Mouse (Mus musculus) CH12.LX (cell line): ENCODE data around the gene Tspan17. TPM values are rescaled to one million over a fixed set of nuclear protein-coding genes. Genes with fewer than 3 reads are reported as not detected.

Experiments
- DNase-seq: peaks from one replicate; pipeline ENCODE4 v3.0.0-alpha.2; 2013; ENCODE audit errors: extremely low read depth
- H3K27ac ChIP-seq: 2 replicates; pipeline ENCODE4 v1.5.1; 2012; ENCODE audit warnings: low read depth, mild to moderate bottlenecking, control low read depth, moderate library complexity; ENCODE audit not compliant: insufficient read depth
- H3K27me3 ChIP-seq: replicated peaks from 2 replicates; pipeline ENCODE3; 2012; ENCODE audit warnings: inconsistent platforms
- H3K36me3 ChIP-seq, 2 experiments: replicated peaks in 1 of 2; 2 replicates each; pipeline versions ENCODE3 to v1.6.1; 2012; ENCODE audit warnings: inconsistent platforms in 1 of 2, low read length in 1 of 2, mild to moderate bottlenecking in 1 of 2, mixed read lengths in 1 of 2, moderate library complexity in 1 of 2; ENCODE audit not compliant: control insufficient read depth in 1 of 2, insufficient read depth in 1 of 2
- H3K4me1 ChIP-seq, 2 experiments: 2 replicates each; pipeline ENCODE4 v1.6.1; 2012; ENCODE audit warnings: inconsistent platforms in 1 of 2, moderate library complexity in 1 of 2; ENCODE audit not compliant: insufficient read depth in 2 of 2, control insufficient read depth in 1 of 2
- H3K4me2 ChIP-seq: 2 replicates; pipeline ENCODE4 v1.6.1; 2012; ENCODE audit warnings: low read depth, mild to moderate bottlenecking, control low read depth; ENCODE audit not compliant: poor library complexity, insufficient read depth, severe bottlenecking
- H3K4me3 ChIP-seq, 3 experiments: fragments of 150-350 bp in 1 of 3; sonication (generic) in 1 of 3; replicated peaks in 1 of 3; 2 replicates each; pipeline versions ENCODE3 to v1.5.1; 2011 to 2012; ENCODE audit warnings: low read depth in 2 of 3, low read length in 2 of 3, mild to moderate bottlenecking in 2 of 3, moderate library complexity in 2 of 3, control low read depth in 1 of 3, improper control_type of control experiment in 1 of 3, inconsistent platforms in 1 of 3, mixed read lengths in 1 of 3; ENCODE audit not compliant: poor library complexity in 1 of 3
- H3K79me2 ChIP-seq: replicated peaks from 2 replicates; pipeline ENCODE4 v1.6.1; 2012; ENCODE audit warnings: mild to moderate bottlenecking, moderate library complexity; ENCODE audit not compliant: control insufficient read depth, poor library complexity, insufficient read depth, severe bottlenecking; ENCODE audit errors: extremely low read depth
- H3K9ac ChIP-seq: 2 replicates; pipeline ENCODE4 v1.6.1; 2012; ENCODE audit warnings: low read depth, mild to moderate bottlenecking, control low read depth, moderate library complexity; ENCODE audit not compliant: insufficient read depth
- H3K9me3 ChIP-seq: replicated peaks from 2 replicates; pipeline ENCODE3; 2012; ENCODE audit warnings: low read length, inconsistent platforms, mixed read lengths
- BHLHE40 ChIP-seq: IDR thresholded peaks from 2 replicates; pipeline ENCODE4 v1.6.1; 2011; ENCODE audit warnings: mild to moderate bottlenecking, low read depth, low read length, improper control_type of control experiment
- CHD2 ChIP-seq: IDR thresholded peaks from 2 replicates; pipeline ENCODE4 v1.6.1; 2011; ENCODE audit warnings: low read length, improper control_type of control experiment
- ELF1 ChIP-seq: IDR thresholded peaks from 2 replicates; pipeline ENCODE4 v1.6.1; 2014; ENCODE audit warnings: low read depth, mild to moderate bottlenecking, inconsistent platforms, low read length, improper control_type of control experiment
- GABPA ChIP-seq: IDR thresholded peaks from 2 replicates; pipeline ENCODE4 v1.6.1; 2012; ENCODE audit warnings: low read depth, low read length, improper control_type of control experiment, inconsistent platforms; ENCODE audit not compliant: insufficient replicate concordance
- HCFC1 ChIP-seq: IDR thresholded peaks from 2 replicates; pipeline ENCODE4 v1.6.1; 2012; ENCODE audit warnings: low read depth, mild to moderate bottlenecking, inconsistent platforms, low read length, improper control_type of control experiment
- JUN ChIP-seq: IDR thresholded peaks from 2 replicates; pipeline ENCODE4 v1.6.1; 2011; ENCODE audit warnings: low read depth, mild to moderate bottlenecking, low read length, improper control_type of control experiment, moderate library complexity; ENCODE audit not compliant: insufficient read depth
- KAT2A ChIP-seq: IDR thresholded peaks from 2 replicates; pipeline ENCODE4 v1.6.1; 2012; ENCODE audit warnings: low read length, improper control_type of control experiment, inconsistent platforms; ENCODE audit not compliant: insufficient replicate concordance
- MAFK ChIP-seq: IDR thresholded peaks from 2 replicates; pipeline ENCODE4 v1.6.1; 2011; ENCODE audit warnings: low read length, improper control_type of control experiment; ENCODE audit not compliant: insufficient replicate concordance
- MAX ChIP-seq: IDR thresholded peaks from 2 replicates; pipeline ENCODE4 v1.6.1; 2011; ENCODE audit warnings: low read length, improper control_type of control experiment
- MAZ ChIP-seq: IDR thresholded peaks from 2 replicates; pipeline ENCODE4 v1.6.1; 2012; ENCODE audit warnings: low read depth, mild to moderate bottlenecking, inconsistent platforms, low read length, improper control_type of control experiment, moderate library complexity
- MEF2A ChIP-seq: IDR thresholded peaks from 2 replicates; pipeline ENCODE4 v1.6.1; 2014; ENCODE audit warnings: low read depth, mild to moderate bottlenecking, inconsistent platforms, low read length, improper control_type of control experiment, borderline replicate concordance
- MXI1 ChIP-seq: IDR thresholded peaks from 2 replicates; pipeline ENCODE4 v1.6.1; 2011; ENCODE audit warnings: mild to moderate bottlenecking, low read depth, low read length, improper control_type of control experiment
- POLR2A ChIP-seq: IDR thresholded peaks from 2 replicates; pipeline ENCODE4 v1.6.1; 2011; ENCODE audit warnings: low read depth, mild to moderate bottlenecking, improper control_type of control experiment, low read length
- POLR2AphosphoS2 ChIP-seq: IDR thresholded peaks from 2 replicates; pipeline ENCODE4 v1.6.1; 2011; ENCODE audit warnings: low read depth, low read length, improper control_type of control experiment
- RCOR1 ChIP-seq: conservative IDR thresholded peaks from 2 replicates; pipeline ENCODE4 v1.6.1; 2012; ENCODE audit warnings: low read depth, mild to moderate bottlenecking, inconsistent platforms, low read length, improper control_type of control experiment
- SIN3A ChIP-seq: IDR thresholded peaks from 2 replicates; pipeline ENCODE4 v1.6.1; 2012; ENCODE audit warnings: low read length, improper control_type of control experiment, inconsistent platforms
- TCF12 ChIP-seq: IDR thresholded peaks from 2 replicates; pipeline ENCODE4 v1.6.1; 2014; ENCODE audit warnings: low read depth, mild to moderate bottlenecking, inconsistent platforms, low read length, improper control_type of control experiment
- USF1 ChIP-seq: IDR thresholded peaks from 2 replicates; pipeline ENCODE4 v1.6.1; 2014; ENCODE audit warnings: low read depth, mild to moderate bottlenecking, inconsistent platforms, low read length, improper control_type of control experiment
- ZC3H11A ChIP-seq: IDR thresholded peaks from 2 replicates; pipeline ENCODE4 v1.6.1; 2012; ENCODE audit warnings: low read depth, mild to moderate bottlenecking, inconsistent platforms, low read length, improper control_type of control experiment
- ZKSCAN1 ChIP-seq: IDR thresholded peaks from 2 replicates; pipeline ENCODE4 v1.6.1; 2012; ENCODE audit warnings: low read depth, inconsistent platforms, low read length, improper control_type of control experiment, borderline replicate concordance
- ZMIZ1 ChIP-seq: IDR thresholded peaks from 2 replicates; pipeline ENCODE4 v1.6.1; 2012; ENCODE audit warnings: low read depth, mild to moderate bottlenecking, inconsistent platforms, low read length, improper control_type of control experiment
- ZNF384 ChIP-seq: IDR thresholded peaks from 2 replicates; pipeline ENCODE4 v1.6.1; 2012; ENCODE audit warnings: low read depth, low read length, improper control_type of control experiment, inconsistent platforms
- dilution Hi-C: fragments of 300-500 bp; cut with MboI; formaldehyde crosslinking; loops from 2 replicates; pipeline ENCODE4 v1.14.3; 2020; ENCODE audit warnings: low sequenced_read_pairs; ENCODE audit not compliant: extremely low pct_unique_long_range_greater_than_20kb, extremely low pct_ligation_motif_present
- in situ Hi-C: fragments of 300-500 bp; cut with MboI; formaldehyde crosslinking; loops from 3 replicates; pipeline ENCODE4 v1.14.3; 2019; ENCODE audit warnings: low sequenced_read_pairs, low pct_ligation_motif_present, low pct_unique_long_range_greater_than_20kb, mixed read lengths
- polyA plus RNA-seq: library from polyadenylated mRNA; unstranded; fragments of >175 nt; gene quantifications from 2 replicates; pipeline ENCODE4 v1.2.1, GENCODE M21; 2012; ENCODE audit warnings: low read depth; ENCODE audit not compliant: insufficient read length
- total RNA-seq, 2 experiments: library from RNA; depleted of rRNA; stranded (reverse); fragments of 300-350 nt in 1 of 2; fragments of >200 nt in 1 of 2; gene quantifications; 2 replicates each; pipeline ENCODE4 v1.2.3; 2012 to 2014

The Tspan17 gene
- total and polyA plus RNA-seq, 3 experiments = 0.61 to 0.68 TPM; not detected in 1

DNA sequence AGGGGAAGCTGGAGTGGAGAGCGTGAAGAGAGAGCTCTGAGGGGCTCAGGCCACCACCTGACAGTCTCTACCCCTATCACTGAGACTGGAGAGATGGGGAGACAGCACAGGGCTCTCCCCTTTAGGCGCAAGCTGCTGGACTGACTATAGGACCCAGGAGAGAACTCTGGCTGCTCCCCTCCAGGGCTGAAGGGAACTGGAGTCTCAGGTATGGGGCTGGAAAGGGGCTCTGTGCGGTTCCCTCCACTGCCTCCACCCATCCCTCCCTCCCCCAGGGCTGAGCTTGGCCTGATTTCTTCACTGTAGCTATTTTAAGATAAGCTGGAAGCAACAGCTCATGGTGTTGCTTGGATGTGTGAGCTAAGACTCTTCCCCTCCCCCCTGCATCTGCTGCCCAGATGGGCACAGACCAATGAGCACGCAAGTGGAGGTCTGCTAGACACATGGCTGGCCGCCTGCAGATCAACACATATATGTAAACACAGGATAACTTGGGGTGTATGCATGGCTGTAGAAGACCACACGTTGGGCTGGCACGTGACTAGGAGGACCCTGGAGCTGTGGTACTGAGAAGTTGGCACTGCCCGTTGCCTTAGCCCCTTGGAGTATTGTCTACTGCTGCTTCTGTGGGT, 28.9 kb upstream of the Tspan17 start:
- Histone ChIP-seq H3K36me3 (no peaks in the 10 kb centered on the region), H3K4me3 (no peak overlapping the region), H3K27me3 (peaks cover 82% of the 10 kb centered on the region), H3K27ac (no peak overlapping the region), H3K4me1 (no peaks in the 10 kb centered on the region), H3K4me2 (no peak overlapping the region), H3K79me2 (no peaks in the 10 kb centered on the region), H3K9ac (no peak overlapping the region), H3K9me3 (peaks cover 4% of the 10 kb centered on the region)
- TF ChIP-seq POLR2A (no peak), MEF2A (no peak), MAX (no peak), SIN3A (no peak), RCOR1 (no peak), JUN (no peak), POLR2AphosphoS2 (no peak), ELF1 (no peak), GABPA (no peak), MAZ (no peak), ZKSCAN1 (no peak), HCFC1 (no peak), BHLHE40 (no peak), ZNF384 (no peak), CHD2 (no peak), ZMIZ1 (no peak), MXI1 (no peak), MAFK (no peak), ZC3H11A (no peak)
- in situ Hi-C loops = no loop called here
- no peak for DNase-seq
- dilution Hi-C loops = no loop called here

GRCm38 (mm10) chr13:54760906-54761305, 28.3 kb upstream of the Tspan17 start:
- Histone ChIP-seq H3K4me1 (0 out of 4 replicates have a peak, but pooled peaks cover 0 to 1% of the 10 kb centered on the region in 2 experiments), H3K36me3 (no peaks in the 10 kb centered on the region)
- no peak for TF ChIP-seq KAT2A
- no peak for TF ChIP-seq USF1
- TF ChIP-seq TCF12 = no peak
- TF ChIP-seq, all 38 proteins: peak for 0
- dilution Hi-C loops (no loop called here), in situ Hi-C loops (no loop called here)
- no peak for DNase-seq
- H3K4me3 ChIP-seq = no peak overlapping the region
- no peaks in the 10 kb centered on the region for H3K79me2 ChIP-seq
- peaks cover 5% of the 10 kb centered on the region for H3K9me3 ChIP-seq
- H3K27me3 ChIP-seq = peaks cover 83% of the 10 kb centered on the region
- no peak overlapping the region for H3K4me2 ChIP-seq
- no peak overlapping the region for H3K27ac ChIP-seq
- no peak overlapping the region for H3K9ac ChIP-seq
